Mouse (Mus musculus): ENCODE results near the gene Grm2.

- TF ChIP-seq CTCF (IDR thresholded peaks at IDR 0.05) (no peak), POLR2A (IDR thresholded peaks at IDR 0.05; ENCODE audit: insufficient read depth, low read depth, low read length) (no peak), EP300 (IDR thresholded peaks at IDR 0.05; ENCODE audit: insufficient read depth, low read depth, low read length) (no peak)
Measured at GRCm38 (mm10) chr9:106663200-106663599, 7.3 kb upstream of the Grm2 start.

Measured in heart, adult 2 months (tissue).